Mouse (Mus musculus): ENCODE measurements around the gene Cavin3.
"Not testable (repeated sequence)": the region's sequence is repeated elsewhere in the genome, so short reads cannot be mapped to it uniquely, and the experiment has no call there.

Cavin3 gene

DNA sequence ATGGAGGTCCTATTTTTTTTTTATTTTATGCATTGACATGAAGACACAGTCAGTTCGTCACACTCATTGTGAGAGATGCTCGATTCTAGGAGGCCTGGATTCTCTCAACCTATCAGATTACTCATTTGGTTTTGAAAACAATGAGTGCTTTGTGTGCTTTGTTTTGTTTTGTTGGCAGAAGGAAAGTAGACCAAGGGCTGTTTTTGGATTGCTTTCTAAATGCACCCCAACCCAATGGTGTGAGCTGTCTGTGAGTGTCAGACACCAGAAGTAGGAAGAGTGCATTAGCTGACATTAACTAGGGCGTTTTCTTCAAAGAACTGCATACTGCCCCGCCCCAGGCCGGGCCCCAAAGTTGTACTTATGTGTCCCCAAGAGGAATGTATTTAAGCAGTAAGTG, 2.0 kb downstream of the Cavin3 start:
- DNase-seq (ENCODE audit: low read depth), result no peak

DNA sequence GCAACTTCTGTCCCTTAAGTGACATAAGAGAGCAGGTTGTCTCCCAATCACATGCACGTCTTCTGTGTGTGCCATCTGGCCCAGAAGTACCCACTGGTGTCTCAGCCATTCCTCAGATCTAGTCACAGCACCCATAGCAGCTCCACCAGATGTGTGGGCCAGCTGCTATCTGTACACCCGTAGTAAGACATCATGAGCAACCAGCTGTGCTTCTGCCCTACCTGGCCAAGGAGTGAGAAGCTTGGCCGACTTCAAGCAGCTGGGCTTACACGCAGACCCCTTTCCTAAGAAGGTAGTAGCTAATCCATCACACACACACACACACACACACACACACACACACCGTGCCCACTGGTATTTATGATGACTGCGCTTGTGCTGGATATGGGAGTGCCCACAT, 2.9 kb downstream of the Cavin3 start:
- DNase-seq (ENCODE audit: low read depth), result no peak

DNA sequence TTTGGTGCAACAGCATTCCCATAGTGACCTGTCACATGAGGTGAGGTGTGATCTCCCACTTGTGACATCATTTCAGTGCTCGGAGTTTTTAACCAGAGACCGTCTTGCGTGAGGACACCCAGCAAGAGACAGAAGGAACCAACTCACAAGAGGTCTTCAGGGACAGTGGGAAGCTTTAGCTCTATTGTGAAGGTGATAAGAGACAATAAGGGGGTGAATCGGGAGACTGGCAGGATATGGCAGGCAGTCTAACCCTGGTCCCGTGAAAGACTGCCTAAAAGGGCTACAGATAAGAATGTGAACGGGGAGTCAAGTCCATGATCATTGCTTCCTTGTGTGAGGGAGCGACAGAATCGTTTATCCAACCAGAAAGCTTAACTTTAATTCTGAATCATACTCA, 3.8 kb downstream of the Cavin3 start:
- no peak for DNase-seq (ENCODE audit: low read depth)

DNA sequence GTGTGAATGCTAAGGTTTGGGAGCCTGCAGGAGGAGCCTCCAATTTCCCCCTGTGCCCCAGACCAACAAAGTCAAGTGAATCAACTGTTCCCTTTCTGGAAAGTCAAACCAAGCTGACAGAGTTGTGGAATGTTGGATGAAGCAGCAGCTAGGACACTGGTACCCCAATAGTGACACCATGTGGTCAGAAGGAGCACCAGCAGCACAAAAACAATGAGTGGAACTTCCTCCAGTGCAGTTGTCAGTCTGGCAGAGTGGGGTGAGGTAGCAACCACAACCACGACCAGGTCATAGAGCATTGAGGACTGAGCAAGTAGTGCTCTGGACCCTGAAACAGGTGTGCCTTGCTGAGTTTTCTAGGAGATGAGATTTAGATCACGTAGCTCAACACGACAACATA, 4.3 kb downstream of the Cavin3 start:
- peak; percentile 22 for DNase-seq (ENCODE audit: low read depth)

DNA sequence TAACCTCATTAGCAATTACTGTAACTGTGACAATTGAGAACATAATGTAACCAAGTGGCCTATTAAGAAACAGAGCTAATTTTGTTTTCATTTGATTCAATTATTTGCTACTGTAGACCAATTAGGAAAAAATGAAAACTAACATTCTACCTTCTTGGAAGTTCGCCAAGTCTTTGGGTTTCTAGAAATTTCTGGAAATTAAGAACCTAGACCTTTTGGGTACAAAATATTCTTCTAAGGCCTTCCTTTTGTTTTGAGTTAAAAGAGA, 4.7 kb downstream of the Cavin3 start:
- no peak for DNase-seq (ENCODE audit: low read depth)

DNA sequence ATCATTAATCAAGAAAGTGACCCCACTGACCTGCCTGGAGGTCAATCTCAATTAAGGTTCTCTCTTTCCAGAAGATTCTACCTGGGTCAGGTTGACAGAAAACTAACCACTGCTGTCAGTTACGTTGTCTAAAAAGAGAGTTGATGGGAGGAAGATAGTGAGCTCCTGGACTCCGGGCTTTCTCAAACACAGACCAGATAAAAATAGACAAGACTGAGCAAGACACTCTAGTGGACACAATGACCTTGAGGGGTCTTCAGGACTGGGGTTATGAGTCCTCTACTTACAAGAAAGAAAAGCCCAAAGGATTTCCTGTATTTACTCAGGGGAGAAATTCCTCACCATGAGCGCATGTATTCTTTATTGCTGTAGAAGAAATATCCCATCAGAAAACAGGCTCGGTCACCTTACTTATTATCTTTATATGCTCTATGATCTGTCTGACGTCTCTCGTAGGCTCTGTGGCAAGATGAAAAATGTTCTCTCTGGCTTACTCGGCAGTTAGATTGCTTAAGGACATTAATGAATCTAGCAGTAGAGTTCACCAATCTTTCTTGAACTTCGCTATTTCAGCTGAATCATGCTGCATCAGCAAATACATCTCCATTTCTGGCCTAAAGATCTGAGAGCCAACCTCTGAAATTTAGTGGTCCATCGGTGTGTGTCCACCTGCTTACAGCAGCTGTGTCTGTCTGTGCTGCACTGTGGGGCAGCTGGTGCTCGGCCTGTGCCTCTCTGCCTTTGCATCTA, 5.2 kb downstream of the Cavin3 start:
- no peak for DNase-seq (ENCODE audit: low read depth)

DNA sequence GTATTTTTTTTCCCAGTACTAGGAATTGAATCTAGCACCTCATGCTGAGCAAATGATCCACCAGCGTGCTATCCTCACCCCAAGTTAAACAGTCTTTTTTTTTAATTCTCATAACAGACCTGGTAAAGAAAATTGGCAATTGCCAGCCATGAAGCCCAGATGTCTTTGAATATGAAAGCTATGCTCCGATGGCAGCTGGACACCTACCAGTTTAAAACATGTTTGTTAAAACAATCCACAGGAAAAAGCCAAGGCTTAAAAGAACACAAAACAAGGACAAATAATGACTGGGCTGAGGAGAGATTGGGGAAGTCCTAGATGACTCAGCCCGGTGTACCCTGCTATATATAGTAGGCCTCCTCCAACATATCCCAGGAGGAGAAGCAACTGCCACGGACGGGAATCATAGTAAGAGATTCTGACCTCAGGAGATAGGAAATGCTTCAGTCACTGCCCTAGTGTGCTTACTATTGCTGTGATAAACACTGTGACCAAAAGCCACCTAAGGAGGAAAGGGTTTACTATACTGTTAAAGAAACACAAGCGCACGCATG, 6.6 kb downstream of the Cavin3 start:
- DNase-seq (ENCODE audit: low read depth), result no peak

DNA sequence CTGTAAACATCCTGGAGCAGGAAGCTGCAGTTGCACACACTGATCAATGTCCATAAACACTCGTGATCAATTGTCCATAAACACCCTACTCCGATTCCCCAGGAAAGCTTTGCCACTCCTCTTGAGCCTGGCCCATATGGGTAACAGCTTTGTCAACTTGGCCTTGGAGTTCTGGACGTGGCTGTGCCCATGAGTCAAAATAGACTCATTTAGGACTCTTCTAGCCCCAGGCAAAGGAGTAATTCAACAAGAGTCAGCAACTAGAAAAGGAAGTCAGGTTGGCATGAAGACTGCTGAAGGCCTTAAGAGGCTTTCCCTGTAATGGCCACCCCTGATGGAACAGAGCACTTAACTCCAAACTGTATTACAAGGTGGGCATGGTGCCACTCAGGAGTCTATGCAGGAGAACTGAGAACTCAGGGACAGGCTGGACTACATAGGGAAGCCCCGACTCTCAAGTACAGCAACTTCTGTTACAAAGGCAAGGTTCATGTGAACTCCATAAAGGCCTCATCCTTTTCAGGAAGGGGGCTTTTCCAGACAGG, 7.3 kb downstream of the Cavin3 start:
- no peak for DNase-seq (ENCODE audit: low read depth)

DNA sequence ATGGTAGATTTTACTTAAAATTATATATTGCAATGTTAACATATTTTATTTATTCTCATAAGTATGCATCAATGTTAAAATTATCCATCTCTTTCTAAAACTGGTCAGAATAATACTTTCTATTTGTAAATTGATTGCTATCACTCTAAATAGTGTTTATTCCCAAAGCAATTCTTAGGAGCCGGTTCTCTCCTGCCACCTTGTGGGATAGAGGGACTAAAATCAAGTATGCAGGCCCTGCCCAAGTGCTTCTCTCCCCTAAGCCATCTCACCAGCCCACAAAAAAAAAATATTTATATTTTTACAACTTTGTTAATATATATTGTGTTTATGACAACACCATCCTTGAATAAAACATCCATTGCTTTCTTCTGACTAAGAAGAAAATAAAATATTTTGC, 9.5 kb downstream of the Cavin3 start:
- DNase-seq (ENCODE audit: low read depth), result no peak

DNA sequence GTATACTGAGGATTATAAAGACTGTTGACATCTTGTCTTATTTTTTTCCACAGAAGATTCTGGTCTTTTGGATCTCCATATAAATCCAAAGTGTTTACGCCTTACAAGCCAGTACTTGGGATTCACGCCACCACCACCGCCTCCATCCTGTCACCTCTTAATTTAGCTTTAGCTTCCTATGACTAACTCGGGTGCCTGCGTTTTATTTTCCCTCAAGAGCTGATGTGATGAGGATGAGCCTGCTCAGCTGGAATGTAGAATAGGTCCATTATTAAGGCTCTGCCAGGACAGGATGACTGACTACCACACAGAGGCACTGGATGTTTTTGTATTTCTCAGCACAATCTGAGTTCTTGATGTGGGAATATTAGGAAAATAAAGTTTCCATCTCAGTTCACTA, 16.6 kb downstream of the Cavin3 start:
- DNase-seq (ENCODE audit: low read depth), result not testable (repeated sequence)

DNA sequence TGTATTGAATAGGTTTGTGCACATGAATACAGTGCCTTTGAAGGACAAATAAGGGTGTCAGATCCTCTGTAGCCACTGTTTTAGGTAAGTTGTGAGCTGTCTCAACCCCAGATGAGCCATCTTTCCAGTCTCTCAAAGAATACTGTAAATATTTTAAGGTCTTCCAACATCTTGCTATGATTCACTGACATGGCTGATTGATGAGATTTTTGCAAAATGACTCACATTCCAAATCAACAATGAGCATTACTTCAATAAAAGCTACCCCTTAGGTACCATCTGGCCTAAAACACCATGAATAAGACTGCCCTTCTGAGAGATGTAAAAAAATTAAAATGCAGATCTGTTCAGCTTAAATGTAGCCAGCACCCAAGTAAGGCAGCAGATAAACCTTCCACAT, 23.6 kb downstream of the Cavin3 start:
- no peak for DNase-seq (ENCODE audit: low read depth)

DNA sequence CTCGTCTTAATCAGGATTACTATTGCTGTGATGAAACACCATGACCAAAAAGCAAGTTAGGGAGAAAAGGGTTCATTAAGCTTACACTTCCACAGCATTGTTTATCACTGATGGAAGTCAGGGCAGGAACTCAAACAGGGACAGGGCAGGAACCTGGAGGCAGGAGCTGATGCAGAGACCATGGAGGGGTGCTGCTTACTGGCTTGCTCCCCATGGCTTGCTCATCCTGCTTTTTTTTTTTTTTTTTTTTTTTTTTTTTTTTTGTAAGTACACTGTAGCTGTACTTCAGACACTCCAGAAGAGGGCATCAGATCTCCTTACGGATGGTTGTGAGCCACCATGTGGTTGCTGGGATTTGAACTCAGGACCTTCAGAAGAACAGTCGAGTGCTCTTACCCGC, 28.8 kb downstream of the Cavin3 start:
- not testable (repeated sequence) for DNase-seq (ENCODE audit: low read depth)

DNA sequence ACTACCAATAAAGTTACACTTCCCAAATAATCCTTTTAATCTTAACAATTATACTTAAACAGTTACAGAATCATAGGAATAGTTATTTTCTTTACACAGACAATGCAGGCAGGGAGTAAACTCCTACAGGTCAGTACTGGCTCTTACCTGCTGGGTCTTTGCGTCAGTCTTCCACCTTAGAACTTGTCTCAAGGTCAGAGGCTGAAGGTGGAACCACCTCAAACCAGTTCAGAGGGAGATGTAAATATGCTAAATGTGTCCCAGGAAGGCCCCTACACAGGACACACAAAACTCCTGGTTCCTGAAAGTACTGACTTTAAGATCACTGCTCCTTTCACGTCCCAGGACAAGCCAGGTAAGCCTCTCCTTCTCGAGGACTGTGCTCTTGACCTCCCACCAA, 37.0 kb downstream of the Cavin3 start:
- DNase-seq (ENCODE audit: low read depth), result no peak

DNA sequence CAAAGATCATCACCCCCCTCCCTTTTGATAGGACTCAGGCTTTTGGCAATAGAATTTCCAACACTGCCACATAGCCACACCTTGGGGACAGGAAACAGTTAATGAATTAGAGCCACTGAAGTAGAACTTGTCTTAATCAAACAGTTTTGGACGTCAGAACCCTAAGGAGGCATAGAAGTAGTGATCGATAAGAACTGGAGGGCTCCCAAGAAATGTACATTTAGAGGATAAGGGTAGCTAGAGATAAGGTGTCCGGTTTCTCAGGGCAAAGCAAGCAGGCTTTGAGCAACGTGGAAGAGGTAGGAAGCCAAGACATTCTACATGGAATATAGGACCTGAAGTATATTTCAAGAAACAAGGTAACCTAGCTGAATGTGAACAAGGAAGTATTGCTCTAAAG, 40.7 kb downstream of the Cavin3 start:
- no peak for DNase-seq (ENCODE audit: low read depth)

DNA sequence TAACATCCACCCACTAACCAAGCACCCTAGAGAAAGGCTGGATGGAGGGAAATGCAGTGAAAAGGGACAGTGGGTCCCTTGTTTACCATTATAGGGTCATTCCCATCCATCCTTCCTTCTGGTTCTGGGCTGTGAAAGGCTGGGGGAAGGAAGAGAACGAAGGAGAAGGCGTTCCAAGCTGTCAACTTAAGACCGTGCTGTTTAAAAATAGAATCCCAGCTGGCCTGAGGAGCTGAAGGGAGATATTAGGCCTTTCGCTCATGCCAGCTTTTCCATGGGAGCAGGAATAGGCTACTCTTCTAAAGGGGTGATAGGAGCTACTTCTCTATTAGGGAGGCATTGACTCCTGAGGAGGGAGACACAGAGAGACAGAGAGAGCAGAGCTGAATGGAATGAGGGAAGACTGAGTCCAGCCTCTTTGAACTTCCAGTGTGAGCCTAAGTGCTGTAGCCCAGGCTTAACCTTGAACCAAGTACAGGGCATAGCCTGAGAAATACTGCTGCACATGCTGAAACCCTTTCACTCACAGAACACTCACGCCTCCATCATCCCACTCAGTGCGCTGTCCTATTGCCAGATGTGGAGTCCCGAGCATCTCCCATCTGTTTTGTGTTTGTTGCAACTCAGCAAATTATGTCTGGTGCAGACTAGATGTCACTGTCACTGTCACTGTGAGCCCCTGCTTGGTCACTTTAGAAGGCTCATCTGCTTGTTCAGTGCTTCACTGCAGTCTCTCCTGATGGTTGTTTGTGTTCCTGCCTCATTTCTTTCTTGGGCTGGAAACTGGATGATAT, 43.9 kb downstream of the Cavin3 start:
- no peak for DNase-seq (ENCODE audit: low read depth)

DNA sequence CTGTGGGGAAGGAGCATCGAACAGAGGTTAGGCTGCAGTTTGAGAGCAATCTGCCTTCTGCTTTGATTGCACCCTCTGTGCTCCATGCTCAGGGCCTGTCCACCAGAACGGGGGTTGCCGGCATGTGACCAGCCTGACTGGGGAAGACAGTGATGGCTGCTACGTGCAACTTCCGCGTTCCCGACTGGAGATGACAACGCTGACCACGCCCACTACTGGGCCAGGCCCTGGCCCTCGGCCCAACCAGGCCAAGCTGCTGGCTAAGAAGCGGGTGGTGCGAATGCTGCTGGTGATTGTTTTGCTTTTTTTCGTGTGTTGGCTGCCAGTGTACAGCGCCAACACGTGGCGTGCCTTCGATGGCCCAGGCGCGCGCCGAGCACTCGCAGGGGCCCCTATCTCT, 47.3 kb downstream of the Cavin3 start:
- DNase-seq (ENCODE audit: low read depth), result no peak

DNA sequence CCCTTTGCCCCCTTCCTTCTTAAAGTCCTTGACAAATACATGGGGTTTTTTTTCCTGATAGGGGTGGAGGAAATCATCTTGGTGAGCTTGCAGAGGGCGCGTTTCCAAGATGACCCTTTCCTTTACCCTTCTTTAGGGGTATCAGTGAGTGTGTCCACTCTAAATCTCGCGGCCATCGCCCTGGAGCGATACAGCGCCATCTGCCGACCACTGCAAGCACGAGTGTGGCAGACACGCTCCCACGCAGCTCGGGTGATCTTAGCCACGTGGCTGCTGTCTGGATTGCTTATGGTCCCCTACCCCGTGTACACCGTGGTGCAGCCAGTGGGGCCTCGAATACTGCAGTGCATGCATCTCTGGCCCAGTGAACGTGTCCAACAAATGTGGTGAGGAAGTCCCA, 48.2 kb downstream of the Cavin3 start:
- DNase-seq (ENCODE audit: low read depth), result no peak

DNA sequence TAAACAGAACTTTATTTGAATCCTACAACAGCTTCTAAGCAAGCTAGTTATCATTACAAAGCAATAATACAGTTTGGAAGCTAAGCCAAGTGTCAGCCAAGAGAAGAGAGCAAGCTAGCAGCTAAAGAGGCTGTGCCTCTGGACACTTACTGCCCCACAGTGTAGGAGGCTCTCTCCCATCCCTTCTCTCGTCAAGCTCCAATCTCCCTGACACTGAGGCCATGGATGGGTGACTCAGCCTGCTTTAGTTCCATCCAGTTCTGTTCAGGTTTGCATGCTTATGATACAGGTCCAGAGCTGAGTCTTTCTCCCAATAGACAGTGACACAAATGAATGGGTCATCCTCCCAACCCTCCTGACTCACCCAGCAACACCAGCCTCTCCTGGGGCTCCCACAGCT, 50.0 kb downstream of the Cavin3 start:
- no peak for DNase-seq (ENCODE audit: low read depth)

All from c-Kit-positive CD71-positive TER-119-negative erythroid progenitor cells, embryonic 14.5 days (primary cell).